Mouse (Mus musculus) embryonic facial prominence, embryonic 15.5 days (tissue): ENCODE measurements around the gene Slx4. TPM values are rescaled to one million over a fixed set of nuclear protein-coding genes. Genes with fewer than 3 reads are reported as not detected.

Experiments
- ATAC-seq: fragments of 200-750 bp; cut with Nextera tagmentation; 2 replicates; pipeline ENCODE4 v1.8.0; 2017; ENCODE audit warnings: low read depth, moderate TSS enrichment; ENCODE audit not compliant: insufficient number of reproducible peaks, low FRiP score, low TSS enrichment
- H3K27ac ChIP-seq: fragments of 300-500 bp; sonication (generic); replicated peaks from 2 replicates; pipeline ENCODE4 v1.5.1; 2015; ENCODE audit warnings: mild to moderate bottlenecking, inconsistent platforms
- H3K27me3 ChIP-seq: fragments of 300-500 bp; sonication (generic); 2 replicates; pipeline ENCODE4 v1.6.1; 2015; ENCODE audit warnings: inconsistent platforms
- H3K36me3 ChIP-seq: fragments of 300-500 bp; sonication (generic); 2 replicates; pipeline ENCODE4 v1.6.1; 2015; ENCODE audit warnings: mild to moderate bottlenecking, inconsistent platforms
- H3K4me1 ChIP-seq: fragments of 300-500 bp; sonication (generic); 2 replicates; pipeline ENCODE4 v1.6.1; 2015; ENCODE audit warnings: inconsistent platforms
- H3K4me2 ChIP-seq: fragments of 300-500 bp; sonication (generic); replicated peaks from 2 replicates; pipeline ENCODE4 v1.6.1; 2015; ENCODE audit warnings: mild to moderate bottlenecking, inconsistent platforms
- H3K4me3 ChIP-seq: fragments of 300-500 bp; sonication (generic); replicated peaks from 2 replicates; pipeline ENCODE4 v1.5.1; 2015; ENCODE audit warnings: mild to moderate bottlenecking, inconsistent platforms
- H3K9ac ChIP-seq: fragments of 300-500 bp; sonication (generic); 2 replicates; pipeline ENCODE4 v1.6.1; 2015; ENCODE audit warnings: inconsistent platforms
- H3K9me3 ChIP-seq: fragments of 300-500 bp; sonication (generic); replicated peaks from 2 replicates; pipeline ENCODE4 v1.6.1; 2016; ENCODE audit warnings: inconsistent platforms
- WGBS: fragments of 180-500 bp; shearing (Covaris S2); methylation state at CpG from one replicate; pipeline ENCODE4 v1.1.7; 2015; 5-methylcytosine and 5-hydroxymethylcytosine counted together
- polyA plus RNA-seq: library from polyadenylated mRNA; unstranded; fragments of >200 nt; fragmentation: Nextera tagmentation; extraction: Ambion mirVana; gene quantifications from 2 replicates; pipeline ENCODE4 v1.2.1, GENCODE M21; 2015

Slx4 gene
- polyA plus RNA-seq, 1 experiment from 2014 or later: 16.0 TPM

- ATAC-seq: no peak
- Histone ChIP-seq H3K27ac (no peak overlapping the region), H3K27me3 (no peaks in the 10 kb centered on the region), H3K4me3 (no peak overlapping the region), H3K4me2 (no peak overlapping the region), H3K9me3 (no peaks in the 10 kb centered on the region), H3K9ac (no peak overlapping the region), H3K4me1 (no peaks in the 10 kb centered on the region), H3K36me3 (no peaks in the 10 kb centered on the region)
- WGBS: 73% methylated on average over 1 of the region's 1 CpGs
Measured at GRCm38 (mm10) chr16:3951141-3951540, 52.4 kb downstream of the Slx4 start.

GRCm38 (mm10) chr16:3934701-3935100 lies 68.9 kb downstream of the Slx4 start:
- ATAC-seq: no peak
- Histone ChIP-seq H3K4me1 (no peaks in the 10 kb centered on the region), H3K36me3 (peaks cover 84% of the 10 kb centered on the region), H3K9me3 (no peaks in the 10 kb centered on the region), H3K9ac (no peak overlapping the region), H3K4me3 (no peak overlapping the region), H3K4me2 (no peak overlapping the region), H3K27me3 (no peaks in the 10 kb centered on the region), H3K27ac (no peak overlapping the region)
- WGBS: 86% methylated on average over 4 of the region's 4 CpGs

GRCm38 (mm10) chr16:3934091-3934490 lies 69.5 kb downstream of the Slx4 start:
- H3K27ac ChIP-seq: no peak overlapping the region
- no peaks in the 10 kb centered on the region for H3K4me1 ChIP-seq
- 95% methylated on average over 1 of the region's 1 CpGs for WGBS
- ATAC-seq: no peak
- H3K4me3 ChIP-seq: no peak overlapping the region
- H3K4me2 ChIP-seq: no peak overlapping the region
- no peak overlapping the region for H3K9ac ChIP-seq
- H3K36me3 ChIP-seq: peaks cover 86% of the 10 kb centered on the region
- no peaks in the 10 kb centered on the region for H3K27me3 ChIP-seq
- H3K9me3 ChIP-seq: no peaks in the 10 kb centered on the region

GRCm38 (mm10) chr16:3933536-3933935 lies 70.0 kb downstream of the Slx4 start:
- no peaks in the 10 kb centered on the region for H3K27me3 ChIP-seq
- H3K27ac ChIP-seq: no peak overlapping the region
- H3K4me3 ChIP-seq: no peak overlapping the region
- H3K9ac ChIP-seq: no peak overlapping the region
- WGBS: 89% methylated on average over 6 of the region's 6 CpGs
- H3K4me2 ChIP-seq: no peak overlapping the region
- peaks cover 84% of the 10 kb centered on the region for H3K36me3 ChIP-seq
- ATAC-seq: no peak
- H3K4me1 ChIP-seq: no peaks in the 10 kb centered on the region
- no peaks in the 10 kb centered on the region for H3K9me3 ChIP-seq

GRCm38 (mm10) chr16:3929151-3929550 lies 74.4 kb downstream of the Slx4 start:
- Histone ChIP-seq H3K36me3 (peaks cover 76% of the 10 kb centered on the region), H3K4me1 (no peaks in the 10 kb centered on the region), H3K4me3 (no peak overlapping the region), H3K9me3 (no peaks in the 10 kb centered on the region), H3K27me3 (no peaks in the 10 kb centered on the region), H3K9ac (no peak overlapping the region), H3K4me2 (no peak overlapping the region), H3K27ac (no peak overlapping the region)
- no peak for ATAC-seq
- WGBS: 75% methylated on average over 7 of the region's 7 CpGs

Other genes starting within 250 kb of the Slx4 start
- gene Olfr15, start 172.9 kb downstream of the Slx4 start, polyA plus RNA-seq: 1.6 and 3.4 TPM in 2 replicates
- 1.9 and 2.1 TPM in 2 replicates for gene Zfp174, start 156.5 kb downstream of the Slx4 start, polyA plus RNA-seq
- gene Naa60, start 131.4 kb downstream of the Slx4 start, polyA plus RNA-seq: 56.8 and 59.6 TPM in 2 replicates
- gene Zfp597, start 119.2 kb downstream of the Slx4 start, polyA plus RNA-seq: 5.7 and 7.2 TPM in 2 replicates
- 1.3 and 1.9 TPM in 2 replicates for gene Gm20695, start 119.1 kb downstream of the Slx4 start, polyA plus RNA-seq
- 10.9 and 13.2 TPM in 2 replicates for gene 1700037C18Rik, start 95.1 kb downstream of the Slx4 start, polyA plus RNA-seq
- gene Cluap1, start 95.0 kb downstream of the Slx4 start, polyA plus RNA-seq: 36.2 and 37.8 TPM in 2 replicates
- gene Nlrc3, start 27.1 kb downstream of the Slx4 start, polyA plus RNA-seq: 0.87 and 0.97 TPM in 2 replicates
- gene Dnase1, start 33.2 kb upstream of the Slx4 start, polyA plus RNA-seq: 4.3 and 5.4 TPM in 2 replicates
- gene Trap1, start 74.1 kb upstream of the Slx4 start, polyA plus RNA-seq: 78.1 and 88.9 TPM in 2 replicates
- 36.1 TPM in 2 replicates for gene Crebbp, start 210.2 kb upstream of the Slx4 start, polyA plus RNA-seq